Mouse (Mus musculus) kidney, postnatal 0 days (tissue): Measurements from ENCODE around the gene Chsy1. TPM values are rescaled to one million over a fixed set of nuclear protein-coding genes. Genes with fewer than 3 reads are reported as not detected.
"Not testable (repeated sequence)": the region's sequence is repeated elsewhere in the genome, so short reads cannot be mapped to it uniquely, and the experiment has no call there.

ENCODE experiments used
- ATAC-seq: fragments of 200-750 bp; cut with Nextera tagmentation; replicated peaks from 2 replicates; pipeline ENCODE4 v1.8.0; 2017; ENCODE audit warnings: low read depth, moderate number of reproducible peaks, moderate TSS enrichment, moderate library complexity; ENCODE audit not compliant: low FRiP score
- DNase-seq: peaks from one replicate; pipeline ENCODE4 v3.0.0-alpha.2; 2016; ENCODE audit warnings: low spot score
- H3K27ac ChIP-seq: fragments of 300-500 bp; sonication (generic); 2 replicates; pipeline ENCODE4 v1.5.1; 2014; ENCODE audit warnings: mild to moderate bottlenecking
- H3K27me3 ChIP-seq: fragments of 300-500 bp; sonication (generic); 2 replicates; pipeline ENCODE4 v1.6.1; 2014; ENCODE audit warnings: low read length, mixed read lengths; ENCODE audit not compliant: insufficient read depth
- H3K36me3 ChIP-seq: fragments of 300-500 bp; sonication (generic); 2 replicates; pipeline ENCODE4 v1.6.1; 2014; ENCODE audit warnings: low read length, mixed read lengths; ENCODE audit not compliant: insufficient read depth
- H3K4me1 ChIP-seq: fragments of 300-500 bp; sonication (generic); replicated peaks from 2 replicates; pipeline ENCODE4 v1.6.1; 2014; ENCODE audit warnings: antibody characterized with exemption, low read length, mixed read lengths; ENCODE audit not compliant: insufficient read depth
- H3K4me2 ChIP-seq: fragments of 300-500 bp; sonication (generic); 2 replicates; pipeline ENCODE4 v1.6.1; 2014; ENCODE audit warnings: mild to moderate bottlenecking, low read length, moderate library complexity, mixed read lengths
- H3K4me3 ChIP-seq: fragments of 300-500 bp; sonication (generic); replicated peaks from 2 replicates; pipeline ENCODE4 v1.5.1; 2014; ENCODE audit warnings: low read depth, low read length
- H3K9ac ChIP-seq: fragments of 300-500 bp; sonication (generic); 2 replicates; pipeline ENCODE4 v1.6.1; 2014; ENCODE audit warnings: low read depth, low read length
- H3K9me3 ChIP-seq: fragments of 300-500 bp; sonication (generic); replicated peaks from 2 replicates; pipeline ENCODE4 v1.6.1; 2016; ENCODE audit warnings: low read length, inconsistent platforms, mixed read lengths
- CTCF ChIP-seq: IDR thresholded peaks from 2 replicates; pipeline ENCODE4 v1.5.1; 2016; ENCODE audit warnings: antibody characterized with exemption, low read depth, mild to moderate bottlenecking, moderate library complexity
- WGBS: fragments of 180-500 bp; shearing (Covaris S2); extraction: QIAGEN DNeasy Blood & Tissue Kit; methylation state at CpG from one replicate; pipeline ENCODE4 v1.1.7; 2014; 5-methylcytosine and 5-hydroxymethylcytosine counted together
- polyA plus RNA-seq: library from polyadenylated mRNA; unstranded; fragments of >200 nt; fragmentation: Nextera tagmentation; extraction: Ambion mirVana; gene quantifications from 2 replicates; pipeline ENCODE4 v1.2.1, GENCODE M21; 2015

Gene Chsy1
- polyA plus RNA-seq, 1 experiment from 2014 or later = 12.0 TPM

DNA sequence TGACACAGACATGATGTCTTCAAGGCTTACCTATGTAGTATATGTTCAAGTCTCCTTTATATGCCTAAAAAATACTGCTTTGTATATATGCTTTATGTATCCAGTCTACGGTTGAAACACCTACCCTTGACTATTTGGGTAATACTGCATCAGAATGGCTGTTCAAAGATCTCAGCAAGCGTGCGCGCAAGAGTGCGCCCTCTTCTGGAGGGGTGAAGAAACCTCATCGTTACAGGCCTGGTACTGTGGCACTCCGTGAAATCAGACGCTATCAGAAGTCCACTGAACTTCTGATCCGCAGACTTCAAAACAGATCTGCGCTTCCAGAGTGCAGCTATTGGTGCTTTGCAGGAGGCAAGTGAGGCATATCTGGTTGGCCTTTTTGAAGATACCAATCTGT, 81.1 kb downstream of the Chsy1 start:
- not testable (repeated sequence) for H3K4me1 ChIP-seq, H3K9me3 ChIP-seq, ATAC-seq, H3K9ac ChIP-seq, H3K27me3 ChIP-seq, H3K36me3 ChIP-seq, H3K4me3 ChIP-seq, H3K4me2 ChIP-seq, DNase-seq, H3K27ac ChIP-seq
- peak; percentile 25; the same call in 1 of the 2 replicates for TF ChIP-seq CTCF
- 90% methylated on average over 10 of the region's 10 CpGs for WGBS

GRCm38 (mm10) chr7:66194511-66194910, 85.2 kb downstream of the Chsy1 start:
- no peak for TF ChIP-seq CTCF
- 58% methylated on average over 3 of the region's 3 CpGs for WGBS
- no peaks in the 10 kb centered on the region for H3K9me3 ChIP-seq
- H3K4me2 ChIP-seq = no peak overlapping the region
- H3K36me3 ChIP-seq = no peaks in the 10 kb centered on the region
- no peak overlapping the region for H3K4me3 ChIP-seq
- ATAC-seq = no peak
- no peak for DNase-seq
- no peaks in the 10 kb centered on the region for H3K4me1 ChIP-seq
- no peaks in the 10 kb centered on the region for H3K27me3 ChIP-seq
- no peak overlapping the region for H3K27ac ChIP-seq
- no peak overlapping the region for H3K9ac ChIP-seq

GRCm38 (mm10) chr7:66195881-66196280, 86.6 kb downstream of the Chsy1 start:
- no peak for ATAC-seq
- H3K27me3 ChIP-seq = no peaks in the 10 kb centered on the region
- H3K9me3 ChIP-seq = no peaks in the 10 kb centered on the region
- H3K9ac ChIP-seq = no peak overlapping the region
- no peaks in the 10 kb centered on the region for H3K4me1 ChIP-seq
- H3K36me3 ChIP-seq = no peaks in the 10 kb centered on the region
- no peak overlapping the region for H3K4me2 ChIP-seq
- H3K4me3 ChIP-seq = no peak overlapping the region
- no peak for DNase-seq
- H3K27ac ChIP-seq = no peak overlapping the region
- TF ChIP-seq CTCF = no peak
- 89% methylated on average over 1 of the region's 1 CpGs for WGBS

GRCm38 (mm10) chr7:66196609-66197445, 87.5 kb downstream of the Chsy1 start:
- TF ChIP-seq CTCF = no peak
- Histone ChIP-seq H3K9ac (no peak overlapping the region), H3K4me2 (no peak overlapping the region), H3K4me1 (no peaks in the 10 kb centered on the region), H3K27me3 (no peaks in the 10 kb centered on the region), H3K27ac (no peak overlapping the region), H3K36me3 (no peaks in the 10 kb centered on the region), H3K9me3 (no peaks in the 10 kb centered on the region), H3K4me3 (no peak overlapping the region)
- 79% methylated on average over 11 of the region's 11 CpGs for WGBS
- no peak for ATAC-seq
- no peak for DNase-seq

GRCm38 (mm10) chr7:66198416-66198815, 89.1 kb downstream of the Chsy1 start:
- no peak overlapping the region for H3K4me2 ChIP-seq
- no peak overlapping the region for H3K4me3 ChIP-seq
- TF ChIP-seq CTCF = no peak
- no peak overlapping the region for H3K9ac ChIP-seq
- 70% methylated on average over 10 of the region's 10 CpGs for WGBS
- H3K27me3 ChIP-seq = no peaks in the 10 kb centered on the region
- no peaks in the 10 kb centered on the region for H3K4me1 ChIP-seq
- ATAC-seq (no peak), DNase-seq (no peak)
- no peak overlapping the region for H3K27ac ChIP-seq
- H3K36me3 ChIP-seq = no peaks in the 10 kb centered on the region
- H3K9me3 ChIP-seq = no peaks in the 10 kb centered on the region

DNA sequence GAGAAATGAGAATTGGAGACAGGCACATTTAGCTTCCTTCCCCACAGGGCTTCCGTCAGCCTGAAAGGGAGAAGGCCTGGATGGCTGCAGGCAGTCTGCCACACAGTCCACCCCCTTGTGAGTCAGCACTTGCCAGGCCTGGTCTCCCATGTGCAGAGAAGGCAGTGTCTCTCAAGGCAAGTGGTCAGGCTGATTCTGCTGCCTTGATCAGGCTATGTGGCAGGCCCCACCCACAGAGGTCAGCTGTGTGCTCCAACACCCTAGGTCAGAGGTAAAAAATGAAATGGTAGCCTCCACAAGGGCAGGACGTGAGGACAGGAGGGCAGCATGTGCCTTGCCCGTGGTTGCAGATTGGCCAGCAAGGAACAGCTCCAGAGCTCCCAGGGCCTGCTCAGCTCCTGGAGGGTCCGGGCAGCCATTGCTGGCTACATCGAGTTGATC, 90.1 kb downstream of the Chsy1 start:
- H3K27ac ChIP-seq = no peak overlapping the region
- WGBS = 77% methylated on average over 5 of the region's 5 CpGs
- ATAC-seq = peak; percentile 31; the same call in 1 of the 2 replicates

More for the DNA sequence above, 90.1 kb downstream of the Chsy1 start:
- Histone ChIP-seq H3K4me3 (no peak overlapping the region), H3K4me2 (no peak overlapping the region), H3K9ac (no peak overlapping the region), H3K27me3 (no peaks in the 10 kb centered on the region), H3K4me1 (no peaks in the 10 kb centered on the region), H3K9me3 (no peaks in the 10 kb centered on the region), H3K36me3 (no peaks in the 10 kb centered on the region)
- DNase-seq = no peak
- TF ChIP-seq CTCF = no peak
